Comparison of ENCODE assay signal across 22 mouse cellular contexts in genomic region chr17:84584107-84584506, GRCm38 (mm10). TPM values are rescaled to one million over a fixed set of nuclear protein-coding genes. Genes with fewer than 3 reads are reported as not detected.
DNase-seq lines count a peak whose midpoint lies in the region; ATAC-seq lines count a peak whose summit lies in the region.
"Had no signal": no experiment of that assay in that cellular context is flagged by ENCODE, and none has a peak within 500 bp of the region (broad histone marks: within the 10 kb centered on the region; RNA-seq: fewer than 3 reads in every experiment).

No protein-coding gene starts in this region.

- H3K4me3 ChIP-seq in heart, embryonic 10.5 days = no peak overlapping the region
- no peak overlapping the region for H3K4me3 ChIP-seq in kidney, embryonic 16.5 days (ENCODE audit: low read length)
- H3K4me3 ChIP-seq: forebrain, embryonic 12.5 days; heart, embryonic 13.5 days; hindbrain, embryonic 12.5 days; midbrain, embryonic 13.5 days; stomach, embryonic 15.5 days had no signal

- no peak overlapping the region for H3K4me2 ChIP-seq in kidney, embryonic 16.5 days (replicated peaks; ENCODE audit: low read depth, low read length)
- H3K4me2 ChIP-seq: forebrain, embryonic 12.5 days; heart, embryonic 13.5 days; hindbrain, embryonic 12.5 days; midbrain, embryonic 13.5 days; stomach, embryonic 15.5 days had no signal

- no peaks in the 10 kb centered on the region for H3K9me3 ChIP-seq in heart, embryonic 10.5 days
- H3K9me3 ChIP-seq in kidney, embryonic 16.5 days (ENCODE audit: low read length) = no peaks in the 10 kb centered on the region
- H3K9me3 ChIP-seq: forebrain, embryonic 12.5 days; heart, embryonic 13.5 days; hindbrain, embryonic 12.5 days; midbrain, embryonic 13.5 days; stomach, embryonic 15.5 days had no signal

- DNase-seq in embryo, embryonic 10.5 days (ENCODE audit: low spot score) = peak; percentile 26
- DNase-seq in embryo, embryonic 11 days = no peak
- DNase-seq in heart, adult 9 months (ENCODE audit: low spot score in 2 of 2) = peak; percentile 26 to 57
- DNase-seq in heart, embryonic 10.5 days (ENCODE audit: low spot score) = no peak
- DNase-seq in kidney, postnatal 14 days = no peak
- DNase-seq in heart, postnatal 10 days = peak; percentile 39 to 45
- no peak for DNase-seq in lung, adult 18-20 months
- DNase-seq: adrenal gland, adult 8-10 months; cerebellum, adult 9-10 months; gastrocnemius, postnatal 14 days; liver; lung, postnatal 10 days; thymus, adult 18-20 months; thymus, postnatal 4 days had no signal

- no peaks in the 10 kb centered on the region for H3K27me3 ChIP-seq in heart, embryonic 10.5 days (ENCODE audit: insufficient read depth, poor library complexity, severe bottlenecking)
- no peaks in the 10 kb centered on the region for H3K27me3 ChIP-seq in kidney, embryonic 16.5 days (ENCODE audit: insufficient read depth, low read length)
- H3K27me3 ChIP-seq: forebrain, embryonic 12.5 days; heart, embryonic 13.5 days; hindbrain, embryonic 12.5 days; midbrain, embryonic 13.5 days; Patski; stomach, embryonic 15.5 days had no signal

- peaks cover 4% of the 10 kb centered on the region; the same call in 1 of the 2 replicates for H3K4me1 ChIP-seq in heart, embryonic 10.5 days
- peaks cover 42% of the 10 kb centered on the region for H3K4me1 ChIP-seq in kidney, embryonic 16.5 days (ENCODE audit: insufficient read depth, low read length)
- H3K4me1 ChIP-seq: heart, embryonic 13.5 days; midbrain, embryonic 13.5 days had no signal

- H3K36me3 ChIP-seq in heart, embryonic 10.5 days = no peaks in the 10 kb centered on the region
- peaks cover 13% of the 10 kb centered on the region; the same call in 1 of the 2 replicates for H3K36me3 ChIP-seq in kidney, embryonic 16.5 days (ENCODE audit: insufficient read depth, low read length)
- H3K36me3 ChIP-seq: forebrain, embryonic 12.5 days; heart, embryonic 13.5 days; hindbrain, embryonic 12.5 days; midbrain, embryonic 13.5 days; stomach, embryonic 15.5 days had no signal

- intact Hi-C loops in heart, postnatal 10 days (cut with DNase I) = no loop called here

- no peak overlapping the region for H3K9ac ChIP-seq in kidney, embryonic 16.5 days (replicated peaks; ENCODE audit: low read length)
- H3K9ac ChIP-seq: forebrain, embryonic 12.5 days; heart, embryonic 13.5 days; hindbrain, embryonic 12.5 days; midbrain, embryonic 13.5 days; stomach, embryonic 15.5 days had no signal

- WGBS in heart, embryonic 10.5 days = 79% methylated on average over 9 of the region's 9 CpGs
- 27% methylated on average over 9 of the region's 9 CpGs for WGBS in kidney, embryonic 16.5 days

- peak; percentile 36; the same call in 1 of the 2 replicates for ATAC-seq in kidney, embryonic 16.5 days (ENCODE audit: low FRiP score, low TSS enrichment)
- ATAC-seq: CD4-positive, CD25-positive, alpha-beta regulatory T cell, adult 4 months; midbrain, embryonic 13.5 days had no signal

- no peak overlapping the region for H3K27ac ChIP-seq in heart, embryonic 10.5 days
- H3K27ac ChIP-seq in kidney, embryonic 16.5 days (ENCODE audit: low read length) = peak overlapping the region; percentile 39; the same call in 1 of the 2 replicates
- H3K27ac ChIP-seq: forebrain, embryonic 12.5 days; heart, embryonic 13.5 days; hindbrain, embryonic 12.5 days; midbrain, embryonic 13.5 days; stomach, embryonic 15.5 days had no signal

RNA-seq across cellular contexts. Expression of gene Dync2li1, which starts 42.2 kb away (rescaled TPM):
- polyA plus RNA-seq in heart, embryonic 10.5 days (2016; fragmentation: Nextera tagmentation; extraction: Ambion mirVana) = 9.9 and 17.2 TPM in 2 replicates
- polyA plus RNA-seq in kidney, embryonic 16.5 days (2015; fragmentation: Nextera tagmentation; extraction: Ambion mirVana) = 54.9 and 56.9 TPM in 2 replicates
- total RNA-seq in heart, postnatal 10 days (2021) = 1 to 10 TPM; 4.3 to 5.0 TPM

Comparison
In these comparisons a context has a peak if more than half of its experiments do, and no peak if none do; other contexts are left out.
1. DNase-seq: peak in embryo, embryonic 10.5 days (single experiment), heart, adult 9 months (2 of 2) and heart, postnatal 10 days (2 of 2); none in embryo, embryonic 11 days (single experiment), heart, embryonic 10.5 days (single experiment), kidney, postnatal 14 days (single experiment) and lung, adult 18-20 months (0 of 2).